Mouse (Mus musculus): ENCODE data around the gene Pknox2. TPM values are rescaled to one million over a fixed set of nuclear protein-coding genes. Genes with fewer than 3 reads are reported as not detected.

Gene Pknox2
- total RNA-seq, 1 experiment from 2014 or later: not detected

GRCm38 (mm10) chr9:36932950-36933812 lies 214.0 kb downstream of the Pknox2 start:
- no peak for ATAC-seq (replicated peaks; ENCODE audit: insufficient number of reproducible peaks, low FRiP score, low TSS enrichment, poor library complexity, severe bottlenecking)

GRCm38 (mm10) chr9:36931657-36932056 lies 215.6 kb downstream of the Pknox2 start:
- ATAC-seq (replicated peaks; ENCODE audit: insufficient number of reproducible peaks, low FRiP score, low TSS enrichment, poor library complexity, severe bottlenecking): no peak

- no peak for ATAC-seq (replicated peaks; ENCODE audit: insufficient number of reproducible peaks, low FRiP score, low TSS enrichment, poor library complexity, severe bottlenecking)
Measured at GRCm38 (mm10) chr9:36923753-36924152, 223.5 kb downstream of the Pknox2 start.

- ATAC-seq (replicated peaks; ENCODE audit: insufficient number of reproducible peaks, low FRiP score, low TSS enrichment, poor library complexity, severe bottlenecking): no peak
Measured at GRCm38 (mm10) chr9:36921718-36922415, 225.3 kb downstream of the Pknox2 start.

- no peak for ATAC-seq (replicated peaks; ENCODE audit: insufficient number of reproducible peaks, low FRiP score, low TSS enrichment, poor library complexity, severe bottlenecking)
Measured at GRCm38 (mm10) chr9:36919472-36919871, 227.7 kb downstream of the Pknox2 start.

GRCm38 (mm10) chr9:36918582-36918981 lies 228.6 kb downstream of the Pknox2 start:
- ATAC-seq (replicated peaks; ENCODE audit: insufficient number of reproducible peaks, low FRiP score, low TSS enrichment, poor library complexity, severe bottlenecking): no peak

- ATAC-seq (replicated peaks; ENCODE audit: insufficient number of reproducible peaks, low FRiP score, low TSS enrichment, poor library complexity, severe bottlenecking): no peak
Measured at GRCm38 (mm10) chr9:36916915-36917314, 230.3 kb downstream of the Pknox2 start.

- ATAC-seq (replicated peaks; ENCODE audit: insufficient number of reproducible peaks, low FRiP score, low TSS enrichment, poor library complexity, severe bottlenecking): peak; percentile 61; the same call in 1 of the 2 replicates
Measured at GRCm38 (mm10) chr9:36916362-36916761, 230.8 kb downstream of the Pknox2 start.

GRCm38 (mm10) chr9:36905452-36905851 lies 241.8 kb downstream of the Pknox2 start:
- no peak for ATAC-seq (replicated peaks; ENCODE audit: insufficient number of reproducible peaks, low FRiP score, low TSS enrichment, poor library complexity, severe bottlenecking)

GRCm38 (mm10) chr9:36900464-36900863 lies 246.7 kb downstream of the Pknox2 start:
- ATAC-seq (replicated peaks; ENCODE audit: insufficient number of reproducible peaks, low FRiP score, low TSS enrichment, poor library complexity, severe bottlenecking): no peak

- ATAC-seq (replicated peaks; ENCODE audit: insufficient number of reproducible peaks, low FRiP score, low TSS enrichment, poor library complexity, severe bottlenecking): no peak
Measured at GRCm38 (mm10) chr9:36898560-36898959, 248.6 kb downstream of the Pknox2 start.

GRCm38 (mm10) chr9:36895009-36895693 lies 252.1 kb downstream of the Pknox2 start:
- no peak for ATAC-seq (replicated peaks; ENCODE audit: insufficient number of reproducible peaks, low FRiP score, low TSS enrichment, poor library complexity, severe bottlenecking)

- no peak for ATAC-seq (replicated peaks; ENCODE audit: insufficient number of reproducible peaks, low FRiP score, low TSS enrichment, poor library complexity, severe bottlenecking)
Measured at GRCm38 (mm10) chr9:36894242-36894641, 253.0 kb downstream of the Pknox2 start.

GRCm38 (mm10) chr9:36893413-36893990 lies 253.7 kb downstream of the Pknox2 start:
- ATAC-seq (replicated peaks; ENCODE audit: insufficient number of reproducible peaks, low FRiP score, low TSS enrichment, poor library complexity, severe bottlenecking): no peak

- ATAC-seq (replicated peaks; ENCODE audit: insufficient number of reproducible peaks, low FRiP score, low TSS enrichment, poor library complexity, severe bottlenecking): no peak
Measured at GRCm38 (mm10) chr9:36890552-36890951, 256.7 kb downstream of the Pknox2 start.

GRCm38 (mm10) chr9:36885237-36885636 lies 262.0 kb downstream of the Pknox2 start:
- ATAC-seq (replicated peaks; ENCODE audit: insufficient number of reproducible peaks, low FRiP score, low TSS enrichment, poor library complexity, severe bottlenecking): no peak

GRCm38 (mm10) chr9:36883569-36883968 lies 263.6 kb downstream of the Pknox2 start:
- ATAC-seq (replicated peaks; ENCODE audit: insufficient number of reproducible peaks, low FRiP score, low TSS enrichment, poor library complexity, severe bottlenecking): no peak

- no peak for ATAC-seq (replicated peaks; ENCODE audit: insufficient number of reproducible peaks, low FRiP score, low TSS enrichment, poor library complexity, severe bottlenecking)
Measured at GRCm38 (mm10) chr9:36882034-36882745, 265.0 kb downstream of the Pknox2 start.

Measured in monocyte, adult 5-6 weeks (primary cell).